Mouse (Mus musculus) gastrocnemius, postnatal 4 days (tissue): Measurements from ENCODE around the gene Abca13. TPM values are rescaled to one million over a fixed set of nuclear protein-coding genes. Genes with fewer than 3 reads are reported as not detected.
"Not testable (repeated sequence)": the region's sequence is repeated elsewhere in the genome, so short reads cannot be mapped to it uniquely, and the experiment has no call there.

ENCODE experiments used
- DNase-seq, 2 experiments: peaks; one replicate each; pipeline ENCODE4 v3.0.0; 2021 to 2022; ENCODE audit warnings: low spot score in 2 of 2, mixed read lengths in 2 of 2
- total RNA-seq, 2 experiments: library from RNA; stranded (reverse); gene quantifications; 2 replicates each; pipeline ENCODE4 v1.2.3; 2021

Abca13 gene
- total RNA-seq, 2 experiments from 2014 or later = 0.03 TPM; not detected in 1

- no peak for DNase-seq
Observed at GRCm38 (mm10) chr11:9285759-9286158, 94.0 kb downstream of the Abca13 start.

- no peak for DNase-seq
Observed at GRCm38 (mm10) chr11:9291168-9291567, 99.4 kb downstream of the Abca13 start.

GRCm38 (mm10) chr11:9299615-9300014 lies 107.9 kb downstream of the Abca13 start:
- no peak for DNase-seq

GRCm38 (mm10) chr11:9305450-9305849 lies 113.7 kb downstream of the Abca13 start:
- no peak for DNase-seq

- no peak for DNase-seq
Observed at GRCm38 (mm10) chr11:9316545-9316944, 124.8 kb downstream of the Abca13 start.

GRCm38 (mm10) chr11:9317076-9317929 lies 125.6 kb downstream of the Abca13 start:
- DNase-seq = peak; percentile 37 to 67

GRCm38 (mm10) chr11:9338151-9338550 lies 146.4 kb downstream of the Abca13 start:
- no peak for DNase-seq

- DNase-seq = no peak
Observed at GRCm38 (mm10) chr11:9347724-9348123, 156.0 kb downstream of the Abca13 start.

GRCm38 (mm10) chr11:9373160-9373559 lies 181.4 kb downstream of the Abca13 start:
- DNase-seq = no peak

GRCm38 (mm10) chr11:9374426-9374825 lies 182.7 kb downstream of the Abca13 start:
- not testable (repeated sequence) for DNase-seq

- no peak for DNase-seq
Observed at GRCm38 (mm10) chr11:9388520-9388919, 196.8 kb downstream of the Abca13 start.

GRCm38 (mm10) chr11:9416946-9417345 lies 225.2 kb downstream of the Abca13 start:
- no peak for DNase-seq

GRCm38 (mm10) chr11:9420205-9420604 lies 228.5 kb downstream of the Abca13 start:
- DNase-seq = no peak

GRCm38 (mm10) chr11:9427411-9427810 lies 235.7 kb downstream of the Abca13 start:
- no peak for DNase-seq

GRCm38 (mm10) chr11:9432807-9433206 lies 241.1 kb downstream of the Abca13 start:
- DNase-seq = no peak

GRCm38 (mm10) chr11:9436617-9437016 lies 244.9 kb downstream of the Abca13 start:
- no peak for DNase-seq

GRCm38 (mm10) chr11:9439781-9440180 lies 248.0 kb downstream of the Abca13 start:
- DNase-seq = no peak

GRCm38 (mm10) chr11:9441192-9441591 lies 249.4 kb downstream of the Abca13 start:
- no peak for DNase-seq

- no peak for DNase-seq
Observed at GRCm38 (mm10) chr11:9472400-9472799, 280.7 kb downstream of the Abca13 start.

- DNase-seq = no peak
Observed at GRCm38 (mm10) chr11:9481511-9481910, 289.8 kb downstream of the Abca13 start.

- DNase-seq = no peak
Observed at GRCm38 (mm10) chr11:9500326-9501142, 308.8 kb downstream of the Abca13 start.

- DNase-seq = not testable (repeated sequence)
Observed at GRCm38 (mm10) chr11:9514966-9515365, 323.2 kb downstream of the Abca13 start.
